Mouse (Mus musculus) cerebellum, adult 2 months (tissue): ENCODE data around the gene Rrn3.

Experiments used
- CTCF ChIP-seq: fragments of 200-500 bp; IDR thresholded peaks from 2 replicates; pipeline ENCODE4 v1.5.1; 2011; ENCODE audit warnings: low read depth, mild to moderate bottlenecking, control low read depth, low read length, moderate library complexity, borderline replicate concordance; ENCODE audit not compliant: insufficient read depth
- POLR2A ChIP-seq: fragments of 200-500 bp; IDR thresholded peaks from 2 replicates; pipeline ENCODE4 v1.6.1; 2011; ENCODE audit warnings: low read length, control low read depth, borderline replicate concordance; ENCODE audit not compliant: insufficient read depth

- TF ChIP-seq CTCF, result no peak
- TF ChIP-seq POLR2A, result no peak
Observed at GRCm38 (mm10) chr16:13807616-13808015, 27.1 kb downstream of the Rrn3 start.
